In genomic region chr12:86433371-86433821, GRCm38 (mm10) we compare ENCODE assay signal across 8 mouse cellular contexts.
DNase-seq lines count a peak whose midpoint lies in the region; ATAC-seq lines count a peak whose summit lies in the region.

No protein-coding gene starts in this region.

- WGBS in hindbrain, embryonic 15.5 days = 0% methylated on average over 7 of the region's 13 CpGs

- no peaks in the 10 kb centered on the region for H3K36me3 ChIP-seq in hindbrain, embryonic 15.5 days

- H3K9ac ChIP-seq in hindbrain, embryonic 15.5 days = peak overlapping the region; percentile 35; the same call in 1 of the 2 replicates

- peaks cover 16% of the 10 kb centered on the region for H3K4me1 ChIP-seq in hindbrain, embryonic 15.5 days (replicated peaks)

- no peaks in the 10 kb centered on the region for H3K27me3 ChIP-seq in hindbrain, embryonic 15.5 days

- no peaks in the 10 kb centered on the region for H3K9me3 ChIP-seq in hindbrain, embryonic 15.5 days

- H3K4me2 ChIP-seq in hindbrain, embryonic 15.5 days = peak overlapping the region; percentile 52

- peak; percentile 84 for ATAC-seq in hindbrain, embryonic 15.5 days (ENCODE audit: low FRiP score, low read depth)

- peak; percentile 57 for DNase-seq in WW6 (ENCODE audit: low read depth, low spot score)
- peak; percentile 86 to 88 for DNase-seq in cerebellum, postnatal 10 days
- peak; percentile 57 to 70 for DNase-seq in frontal cortex, postnatal 14 days (ENCODE audit: low spot score in 2 of 2)
- peak; percentile 22 to 65 for DNase-seq in layer of hippocampus, postnatal 25 days (ENCODE audit: extremely low spot score in 1 of 2, low spot score in 1 of 2)
- peak; percentile 49 for DNase-seq in lung, postnatal 14 days
- DNase-seq in right cerebral cortex, adult 18-20 months = peak; percentile 82
- no peak for DNase-seq in spleen, adult 12 weeks (ENCODE audit: low spot score)

- 0 out of 2 replicates have a peak overlapping the region, but pooled peaks have one; percentile 25 for H3K27ac ChIP-seq in hindbrain, embryonic 15.5 days (replicated peaks)

- H3K4me3 ChIP-seq in hindbrain, embryonic 15.5 days = peak overlapping the region; percentile 21
